Mouse (Mus musculus) small intestine, adult 2 months (tissue): ENCODE measurements around the gene Ctsh. TPM values are rescaled to one million over a fixed set of nuclear protein-coding genes. Genes with fewer than 3 reads are reported as not detected.

Experiments used
- H3K27ac ChIP-seq: fragments of 200-500 bp; 2 replicates; pipeline ENCODE4 v1.5.1; 2012; ENCODE audit warnings: low read depth, low read length, control low read depth, inconsistent platforms; ENCODE audit not compliant: insufficient read depth
- H3K27me3 ChIP-seq: fragments of 200-500 bp; 2 replicates; pipeline ENCODE4 v1.6.1; 2012; ENCODE audit warnings: mild to moderate bottlenecking, moderate library complexity, low read length, inconsistent platforms; ENCODE audit not compliant: control insufficient read depth, insufficient read depth
- H3K36me3 ChIP-seq: fragments of 200-500 bp; 2 replicates; pipeline ENCODE4 v1.6.1; 2012; ENCODE audit warnings: mild to moderate bottlenecking, low read length, control low read depth, inconsistent platforms; ENCODE audit not compliant: control insufficient read depth, insufficient read depth
- H3K4me1 ChIP-seq: fragments of 200-500 bp; 2 replicates; pipeline ENCODE4 v1.6.1; 2012; ENCODE audit warnings: low read length, inconsistent platforms, mixed read lengths; ENCODE audit not compliant: control insufficient read depth, insufficient read depth, insufficient read length
- H3K4me3 ChIP-seq: fragments of 200-500 bp; 2 replicates; pipeline ENCODE4 v1.5.1; 2012; ENCODE audit warnings: low read depth, mild to moderate bottlenecking, control low read depth, inconsistent platforms, low read length, moderate library complexity
- CTCF ChIP-seq: fragments of 200-500 bp; IDR thresholded peaks from 2 replicates; pipeline ENCODE4 v1.5.1; 2012; ENCODE audit warnings: low read depth, mild to moderate bottlenecking, control low read depth, inconsistent platforms, low read length, moderate library complexity, mixed read lengths; ENCODE audit not compliant: insufficient replicate concordance, insufficient read length; ENCODE audit errors: extremely low read depth
- POLR2A ChIP-seq: fragments of 200-500 bp; IDR thresholded peaks from 2 replicates; pipeline ENCODE4 v1.6.1; 2012; ENCODE audit warnings: low read depth, mild to moderate bottlenecking, control low read depth, inconsistent platforms, low read length, moderate library complexity
- WGBS: fragments of 180-500 bp; shearing (Covaris S2); methylation state at CpG from one replicate; pipeline ENCODE4 v1.1.7; 2018; 5-methylcytosine and 5-hydroxymethylcytosine counted together
- polyA plus RNA-seq: library from polyadenylated mRNA; depleted of rRNA; stranded (reverse); fragments of >200 nt; gene quantifications from 2 replicates; pipeline ENCODE4 v1.2.3, GENCODE M21; 2012; rRNA removed

Gene Ctsh
- polyA plus RNA-seq: 24.9 and 33.8 TPM in 2 replicates

GRCm38 (mm10) chr9:90053852-90054251, at the start of gene Ctsh:
Gene Ctsh (plus strand): TSS chr9:90054152.
- no peak for TF ChIP-seq POLR2A
- no peak for TF ChIP-seq CTCF
- 62% methylated on average over 2 of the region's 2 CpGs for WGBS
- H3K4me1 ChIP-seq: peaks cover 7% of the 10 kb centered on the region; the same call in 1 of the 2 replicates
- peak within 1 kb of the TSS; percentile 76 for H3K27ac ChIP-seq
- H3K36me3 ChIP-seq: no peaks in the 10 kb centered on the region
- peak within 1 kb of the TSS; percentile 78 for H3K4me3 ChIP-seq
- no peaks in the 10 kb centered on the region for H3K27me3 ChIP-seq

- TF ChIP-seq POLR2A: no peak
- TF ChIP-seq CTCF: no peak
- H3K27me3 ChIP-seq: no peaks in the 10 kb centered on the region
- H3K4me3 ChIP-seq: no peak overlapping the region
- no peaks in the 10 kb centered on the region for H3K36me3 ChIP-seq
- WGBS: 83% methylated on average over 3 of the region's 3 CpGs
- no peaks in the 10 kb centered on the region for H3K4me1 ChIP-seq
- H3K27ac ChIP-seq: no peak overlapping the region
Measured at GRCm38 (mm10) chr9:90006432-90006831, 47.5 kb upstream of the Ctsh start.

DNA sequence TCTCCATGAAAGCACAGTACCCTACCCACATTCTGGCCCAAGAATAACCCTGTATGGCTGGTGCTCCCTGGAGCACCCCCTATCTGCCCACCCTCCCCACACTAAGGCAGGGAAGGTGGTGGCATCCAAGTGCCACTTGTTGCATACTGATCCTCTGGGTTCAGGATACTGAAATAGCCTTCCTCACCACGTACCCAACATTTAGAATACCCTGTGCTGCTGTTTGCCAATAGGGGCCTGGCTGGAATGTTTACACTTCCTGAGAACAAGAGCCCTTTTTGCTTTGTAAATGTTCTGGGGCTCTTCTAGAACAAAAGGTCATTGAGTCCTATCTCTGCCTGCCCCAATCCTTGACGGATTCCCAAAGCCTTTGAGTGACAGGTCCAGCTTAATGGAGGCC, 46.9 kb upstream of the Ctsh start:
- H3K27me3 ChIP-seq: no peaks in the 10 kb centered on the region
- no peaks in the 10 kb centered on the region for H3K4me1 ChIP-seq
- H3K27ac ChIP-seq: no peak overlapping the region
- no peaks in the 10 kb centered on the region for H3K36me3 ChIP-seq
- no peak overlapping the region for H3K4me3 ChIP-seq
- WGBS: 25% methylated on average over 2 of the region's 2 CpGs
- no peak for TF ChIP-seq POLR2A
- TF ChIP-seq CTCF: no peak

DNA sequence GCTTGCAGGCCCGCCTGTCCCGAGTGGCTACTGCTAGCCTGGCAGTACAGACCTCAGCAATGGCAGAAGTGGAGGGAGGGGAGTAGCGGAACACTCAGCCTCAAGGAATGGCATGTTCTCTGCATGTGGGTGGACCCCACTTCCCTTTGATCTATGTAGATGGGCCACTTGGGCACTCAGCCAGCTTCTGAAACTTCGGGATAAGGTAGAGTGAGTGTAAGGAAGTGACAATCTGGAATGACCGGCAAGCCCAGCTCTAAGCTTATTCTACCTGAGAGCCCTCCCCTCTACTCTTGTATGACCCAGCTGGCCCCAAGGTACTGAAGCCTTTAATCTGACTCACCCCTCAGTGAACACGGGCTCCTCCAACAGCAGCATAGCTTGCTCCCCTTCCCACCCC, 45.8 kb upstream of the Ctsh start:
- Histone ChIP-seq H3K36me3 (no peaks in the 10 kb centered on the region), H3K4me1 (no peaks in the 10 kb centered on the region), H3K27me3 (no peaks in the 10 kb centered on the region), H3K27ac (no peak overlapping the region), H3K4me3 (no peak overlapping the region)
- TF ChIP-seq CTCF (no peak), POLR2A (no peak)
- WGBS: 75% methylated on average over 6 of the region's 6 CpGs

DNA sequence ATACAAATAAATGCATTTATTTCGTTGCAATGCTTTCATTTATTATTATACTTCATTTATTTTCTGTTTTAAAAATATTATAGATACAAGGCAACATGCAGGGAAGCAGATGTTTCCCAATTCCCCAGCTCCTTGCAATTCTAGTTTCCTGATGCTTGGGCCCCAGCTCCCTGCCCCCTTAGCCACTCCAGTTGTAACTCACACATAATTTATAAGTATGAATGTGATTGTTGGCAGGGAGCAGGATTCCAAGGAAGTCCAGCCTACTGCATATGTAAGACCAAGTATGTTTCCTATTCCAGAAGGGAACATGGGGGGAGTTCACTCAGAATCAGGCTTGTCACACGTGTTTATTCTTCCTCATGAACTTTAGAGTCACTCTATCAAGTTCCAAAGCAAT, 42.1 kb upstream of the Ctsh start:
- no peak overlapping the region for H3K27ac ChIP-seq
- H3K4me3 ChIP-seq: no peak overlapping the region
- 51% methylated on average over 2 of the region's 2 CpGs for WGBS
- TF ChIP-seq CTCF: no peak
- no peak for TF ChIP-seq POLR2A
- no peaks in the 10 kb centered on the region for H3K4me1 ChIP-seq
- no peaks in the 10 kb centered on the region for H3K36me3 ChIP-seq
- no peaks in the 10 kb centered on the region for H3K27me3 ChIP-seq

GRCm38 (mm10) chr9:90014649-90015048, 39.3 kb upstream of the Ctsh start:
- Histone ChIP-seq H3K27me3 (no peaks in the 10 kb centered on the region), H3K27ac (no peak overlapping the region), H3K36me3 (no peaks in the 10 kb centered on the region), H3K4me1 (no peaks in the 10 kb centered on the region), H3K4me3 (no peak overlapping the region)
- WGBS: 76% methylated on average over 3 of the region's 3 CpGs
- TF ChIP-seq POLR2A (no peak), CTCF (no peak)

GRCm38 (mm10) chr9:90016204-90016603, 37.7 kb upstream of the Ctsh start:
- no peak overlapping the region for H3K27ac ChIP-seq

More at GRCm38 (mm10) chr9:90016204-90016603, 37.7 kb upstream of the Ctsh start:
- Histone ChIP-seq H3K4me1 (no peaks in the 10 kb centered on the region), H3K4me3 (no peak overlapping the region), H3K27me3 (no peaks in the 10 kb centered on the region), H3K36me3 (no peaks in the 10 kb centered on the region)
- WGBS: 76% methylated on average over 6 of the region's 6 CpGs
- no peak for TF ChIP-seq POLR2A
- no peak for TF ChIP-seq CTCF
